Mouse (Mus musculus) liver, embryonic 14.5 days (tissue): Measurements from ENCODE around the gene Ago3. TPM values are rescaled to one million over a fixed set of nuclear protein-coding genes. Genes with fewer than 3 reads are reported as not detected.

Experiments used
- ATAC-seq: fragments of 200-750 bp; cut with Nextera tagmentation; 2 replicates; pipeline ENCODE4 v1.8.0; 2017; ENCODE audit warnings: moderate number of reproducible peaks, mild to moderate bottlenecking, moderate library complexity; ENCODE audit not compliant: insufficient read depth
- DNase-seq, 3 experiments: peaks; one replicate each; pipeline ENCODE4 v3.0.0-alpha.2; 2012 to 2013; ENCODE audit warnings: low read depth in 3 of 3, low spot score in 3 of 3
- H3K27ac ChIP-seq: fragments of 300-500 bp; sonication (generic); 2 replicates; pipeline ENCODE4 v1.5.1; 2014; ENCODE audit warnings: moderate library complexity, mild to moderate bottlenecking, control low read depth, inconsistent platforms
- H3K27me3 ChIP-seq: fragments of 300-500 bp; sonication (generic); 2 replicates; pipeline ENCODE4 v1.6.1; 2014; ENCODE audit warnings: mild to moderate bottlenecking, low read length, moderate library complexity; ENCODE audit not compliant: control insufficient read depth, insufficient read depth
- H3K36me3 ChIP-seq: fragments of 300-500 bp; sonication (generic); replicated peaks from 2 replicates; pipeline ENCODE4 v1.6.1; 2014; ENCODE audit warnings: low read depth; ENCODE audit not compliant: control insufficient read depth, insufficient read depth
- H3K4me1 ChIP-seq, 2 experiments: fragments of 200-500 bp in 1 of 2; fragments of 300-500 bp in 1 of 2; sonication (generic) in 1 of 2; replicated peaks; 2 replicates each; pipeline ENCODE4 v1.6.1; 2012 to 2014; ENCODE audit warnings: antibody characterized with exemption in 1 of 2, inconsistent platforms in 1 of 2, low read length in 1 of 2; ENCODE audit not compliant: control insufficient read depth in 2 of 2, insufficient read depth in 2 of 2
- H3K4me2 ChIP-seq: fragments of 300-500 bp; sonication (generic); 2 replicates; pipeline ENCODE4 v1.6.1; 2014; ENCODE audit warnings: low read depth, mild to moderate bottlenecking, control low read depth, moderate library complexity
- H3K4me3 ChIP-seq, 2 experiments: fragments of 200-500 bp in 1 of 2; fragments of 300-500 bp in 1 of 2; sonication (generic) in 1 of 2; 2 replicates each; pipeline ENCODE4 v1.5.1; 2012 to 2014; ENCODE audit warnings: low read depth in 2 of 2, low read length in 2 of 2, mild to moderate bottlenecking in 2 of 2, control low read depth in 1 of 2, inconsistent platforms in 1 of 2, moderate library complexity in 1 of 2; ENCODE audit not compliant: insufficient read depth in 1 of 2
- H3K9ac ChIP-seq: fragments of 300-500 bp; sonication (generic); replicated peaks from 2 replicates; pipeline ENCODE4 v1.6.1; 2014; ENCODE audit warnings: mild to moderate bottlenecking, control low read depth, moderate library complexity
- H3K9me3 ChIP-seq: fragments of 300-500 bp; sonication (generic); 2 replicates; pipeline ENCODE4 v1.6.1; 2016; ENCODE audit warnings: low read length, mixed read lengths; ENCODE audit not compliant: control insufficient read depth
- CTCF ChIP-seq: IDR thresholded peaks from 2 replicates; pipeline ENCODE4 v1.5.1; 2016; ENCODE audit warnings: antibody characterized with exemption, low read depth, control low read depth
- EP300 ChIP-seq: IDR thresholded peaks from 2 replicates; pipeline ENCODE4 v1.6.1; 2016; ENCODE audit warnings: antibody characterized with exemption, low read depth
- WGBS: fragments of 180-500 bp; shearing (Covaris S2); extraction: QIAGEN DNeasy Blood & Tissue Kit; methylation state at CpG from one replicate; pipeline ENCODE4 v1.1.7; 2014; ENCODE audit not compliant: insufficient replicate concordance; 5-methylcytosine and 5-hydroxymethylcytosine counted together
- polyA plus RNA-seq, 2 experiments: library from polyadenylated mRNA; depleted of rRNA in 1 of 2; stranded (reverse) in 1 of 2; unstranded in 1 of 2; fragments of >200 nt; fragmentation: Nextera tagmentation in 1 of 2; extraction: Ambion mirVana in 1 of 2; gene quantifications; 2 replicates each; pipeline versions ENCODE4 v1.2.1 to v1.2.3; 2012 to 2014

The Ago3 gene
- polyA plus RNA-seq, 2 experiments, result 1.1 to 4.3 TPM

- Histone ChIP-seq H3K4me2 (peak within 1 kb of the TSS; percentile 49), H3K27me3 (peaks cover 42% of the 10 kb centered on the region), H3K36me3 (no peaks in the 10 kb centered on the region), H3K27ac (no peak within 1 kb of the TSS), H3K9ac (no peak within 1 kb of the TSS), H3K4me3 (peak within 1 kb of the TSS; percentile 13 to 41; a peak in 3 of 4 replicates), H3K9me3 (no peaks in the 10 kb centered on the region), H3K4me1 (0 out of 4 replicates have a peak, but pooled peaks cover 0 to 2% of the 10 kb centered on the region in 2 experiments)
- TF ChIP-seq EP300 (no peak), CTCF (no peak)
- DNase-seq (no peak), ATAC-seq (no peak)
- 2% methylated on average over 42 of the region's 42 CpGs for WGBS
These were observed 142.9 kb downstream of the Ago3 start, which contains the start of gene Col8a2 for GRCm38 (mm10) chr4:126286492-126286891. Gene Col8a2, plus strand, starts transcription at chr4:126286793.

GRCm38 (mm10) chr4:126283582-126283981, 145.8 kb downstream of the Ago3 start:
- ATAC-seq (no peak), DNase-seq (no peak)
- TF ChIP-seq CTCF (no peak), EP300 (no peak)
- no peak overlapping the region for H3K4me2 ChIP-seq
- H3K27me3 ChIP-seq, result peaks cover 39% of the 10 kb centered on the region
- 40% methylated on average over 8 of the region's 8 CpGs for WGBS
- no peaks in the 10 kb centered on the region for H3K36me3 ChIP-seq
- H3K9me3 ChIP-seq, result no peaks in the 10 kb centered on the region
- no peak overlapping the region for H3K9ac ChIP-seq
- no peak overlapping the region for H3K4me3 ChIP-seq
- 0 out of 4 replicates have a peak, but pooled peaks cover 0 to 2% of the 10 kb centered on the region in 2 experiments for H3K4me1 ChIP-seq
- no peak overlapping the region for H3K27ac ChIP-seq

- Histone ChIP-seq H3K27ac (no peak overlapping the region), H3K4me3 (no peak overlapping the region), H3K9ac (no peak overlapping the region), H3K9me3 (no peaks in the 10 kb centered on the region), H3K36me3 (no peaks in the 10 kb centered on the region), H3K4me1 (no peaks in the 10 kb centered on the region), H3K27me3 (peaks cover 20% of the 10 kb centered on the region), H3K4me2 (no peak overlapping the region)
- DNase-seq (no peak), ATAC-seq (no peak)
- WGBS, result 58% methylated on average over 9 of the region's 9 CpGs
- TF ChIP-seq CTCF, result no peak
- TF ChIP-seq EP300, result no peak
These were observed 147.7 kb downstream of the Ago3 start for GRCm38 (mm10) chr4:126281706-126282105.

Other genes starting within 250 kb of the Ago3 start
- 39.2 and 62.6 TPM in 2 replicates for gene Thrap3, start 226.8 kb downstream of the Ago3 start, polyA plus RNA-seq (2012; rRNA removed)
- 77.9 and 84.2 TPM in 2 replicates for gene Thrap3, start 226.8 kb downstream of the Ago3 start, polyA plus RNA-seq (2014; fragmentation: Nextera tagmentation; extraction: Ambion mirVana)
- 8.6 and 9.4 TPM in 2 replicates for gene Map7d1, start 173.2 kb downstream of the Ago3 start, polyA plus RNA-seq (2012; rRNA removed)
- 4.9 and 6.1 TPM in 2 replicates for gene Map7d1, start 173.2 kb downstream of the Ago3 start, polyA plus RNA-seq (2014; fragmentation: Nextera tagmentation; extraction: Ambion mirVana)
- 16.3 and 23.4 TPM in 2 replicates for gene Trappc3, start 167.2 kb downstream of the Ago3 start, polyA plus RNA-seq (2012; rRNA removed)
- gene Trappc3, start 167.2 kb downstream of the Ago3 start, polyA plus RNA-seq (2014; fragmentation: Nextera tagmentation; extraction: Ambion mirVana), result 8.8 and 9.2 TPM in 2 replicates
- 0.15 and 0.28 TPM in 2 replicates for gene Col8a2, start 142.8 kb downstream of the Ago3 start, polyA plus RNA-seq (2012; rRNA removed)
- gene Col8a2, start 142.8 kb downstream of the Ago3 start, polyA plus RNA-seq (2014; fragmentation: Nextera tagmentation; extraction: Ambion mirVana), result 0.25 and 0.52 TPM in 2 replicates
- 15.4 TPM in 2 replicates for gene Adprhl2, start 107.9 kb downstream of the Ago3 start, polyA plus RNA-seq (2012; rRNA removed)
- 15.4 and 18.4 TPM in 2 replicates for gene Adprhl2, start 107.9 kb downstream of the Ago3 start, polyA plus RNA-seq (2014; fragmentation: Nextera tagmentation; extraction: Ambion mirVana)
- gene Tekt2, start 103.9 kb downstream of the Ago3 start, polyA plus RNA-seq (2012; rRNA removed), result 0.45 and 0.85 TPM in 2 replicates
- 0.39 and 0.44 TPM in 2 replicates for gene Tekt2, start 103.9 kb downstream of the Ago3 start, polyA plus RNA-seq (2014; fragmentation: Nextera tagmentation; extraction: Ambion mirVana)
- gene Ago1, start 39.0 kb upstream of the Ago3 start, polyA plus RNA-seq (2012; rRNA removed), result 3.0 and 3.5 TPM in 2 replicates
- gene Ago1, start 39.0 kb upstream of the Ago3 start, polyA plus RNA-seq (2014; fragmentation: Nextera tagmentation; extraction: Ambion mirVana), result 1.4 and 1.6 TPM in 2 replicates
- gene Ago4, start 103.9 kb upstream of the Ago3 start, polyA plus RNA-seq (2012; rRNA removed), result 0.12 and 0.20 TPM in 2 replicates
- gene Ago4, start 103.9 kb upstream of the Ago3 start, polyA plus RNA-seq (2014; fragmentation: Nextera tagmentation; extraction: Ambion mirVana), result 0.17 and 0.21 TPM in 2 replicates
- gene Clspn, start 127.4 kb upstream of the Ago3 start, polyA plus RNA-seq (2012; rRNA removed), result 10.2 and 25.4 TPM in 2 replicates
- 38.5 and 47.7 TPM in 2 replicates for gene Clspn, start 127.4 kb upstream of the Ago3 start, polyA plus RNA-seq (2014; fragmentation: Nextera tagmentation; extraction: Ambion mirVana)
- gene 5730409E04Rik, start 180.3 kb upstream of the Ago3 start, polyA plus RNA-seq (2012; rRNA removed), result 0.38 and 0.48 TPM in 2 replicates
- 0.14 and 0.27 TPM in 2 replicates for gene 5730409E04Rik, start 180.3 kb upstream of the Ago3 start, polyA plus RNA-seq (2014; fragmentation: Nextera tagmentation; extraction: Ambion mirVana)
- gene Psmb2, start 248.1 kb upstream of the Ago3 start, polyA plus RNA-seq (2012; rRNA removed), result 124 and 129 TPM in 2 replicates
- gene Psmb2, start 248.1 kb upstream of the Ago3 start, polyA plus RNA-seq (2014; fragmentation: Nextera tagmentation; extraction: Ambion mirVana), result 286 and 298 TPM in 2 replicates